Mouse (Mus musculus) heart, postnatal 0 days (tissue): Measurements from ENCODE around the gene Ddx10. TPM values are rescaled to one million over a fixed set of nuclear protein-coding genes. Genes with fewer than 3 reads are reported as not detected.

Experiments used
- ATAC-seq: fragments of 200-750 bp; cut with Nextera tagmentation; 2 replicates; pipeline ENCODE4 v1.8.0; 2017; ENCODE audit warnings: low read depth, moderate number of reproducible peaks, moderate library complexity; ENCODE audit not compliant: insufficient read depth
- DNase-seq: peaks from one replicate; pipeline ENCODE4 v3.0.0-alpha.2; 2016; ENCODE audit warnings: low spot score
- H3K27ac ChIP-seq: fragments of 300-500 bp; sonication (generic); 2 replicates; pipeline ENCODE4 v1.5.1; 2014; ENCODE audit warnings: low read depth, mild to moderate bottlenecking
- H3K27me3 ChIP-seq: fragments of 300-500 bp; sonication (generic); 2 replicates; pipeline ENCODE4 v1.6.1; 2014; ENCODE audit warnings: low read length, mixed read lengths; ENCODE audit not compliant: control insufficient read depth, insufficient read depth
- H3K36me3 ChIP-seq: fragments of 300-500 bp; sonication (generic); replicated peaks from 2 replicates; pipeline ENCODE4 v1.6.1; 2014; ENCODE audit warnings: low read length, mixed read lengths; ENCODE audit not compliant: control insufficient read depth, insufficient read depth
- H3K4me1 ChIP-seq: fragments of 300-500 bp; sonication (generic); 2 replicates; pipeline ENCODE4 v1.6.1; 2014; ENCODE audit warnings: antibody characterized with exemption; ENCODE audit not compliant: control insufficient read depth, insufficient read depth
- H3K4me2 ChIP-seq: fragments of 300-500 bp; sonication (generic); 2 replicates; pipeline ENCODE4 v1.6.1; 2014; ENCODE audit warnings: low read depth, mild to moderate bottlenecking, low read length, moderate library complexity
- H3K4me3 ChIP-seq: fragments of 300-500 bp; sonication (generic); 2 replicates; pipeline ENCODE4 v1.5.1; 2014; ENCODE audit warnings: low read depth, low read length
- H3K9ac ChIP-seq: fragments of 300-500 bp; sonication (generic); replicated peaks from 2 replicates; pipeline ENCODE4 v1.6.1; 2014; ENCODE audit warnings: low read depth, low read length, mixed read lengths
- H3K9me3 ChIP-seq: fragments of 300-500 bp; sonication (generic); replicated peaks from 2 replicates; pipeline ENCODE4 v1.6.1; 2016; ENCODE audit warnings: low read length; ENCODE audit not compliant: control insufficient read depth
- CTCF ChIP-seq: IDR thresholded peaks from 2 replicates; pipeline ENCODE4 v1.5.1; 2016; ENCODE audit warnings: antibody characterized with exemption, control low read depth, low read depth
- EP300 ChIP-seq: IDR thresholded peaks from 2 replicates; pipeline ENCODE4 v1.6.1; 2016; ENCODE audit warnings: antibody characterized with exemption, low read depth
- WGBS: fragments of 180-500 bp; shearing (Covaris S2); extraction: QIAGEN DNeasy Blood & Tissue Kit; methylation state at CpG from one replicate; pipeline ENCODE4 v1.1.7; 2014; 5-methylcytosine and 5-hydroxymethylcytosine counted together
- polyA plus RNA-seq: library from polyadenylated mRNA; unstranded; fragments of >200 nt; fragmentation: Nextera tagmentation; extraction: Ambion mirVana; gene quantifications from 2 replicates; pipeline ENCODE4 v1.2.1, GENCODE M21; 2015
- total RNA-seq: library from RNA; depleted of rRNA; stranded (reverse); fragments of >200 nt; gene quantifications from 2 replicates; pipeline ENCODE4 v1.2.3, GENCODE M21; 2014; ENCODE audit warnings: low replicate concordance; rRNA removed

The Ddx10 gene
- total and polyA plus RNA-seq, 2 experiments from 2014 or later = 4.8 to 10.8 TPM

GRCm38 (mm10) chr9:53065028-53065427, 182.8 kb downstream of the Ddx10 start:
- no peak overlapping the region for H3K4me3 ChIP-seq
- WGBS = 33% methylated on average over 2 of the region's 2 CpGs
- H3K9ac ChIP-seq = no peak overlapping the region
- no peak overlapping the region for H3K4me2 ChIP-seq
- ATAC-seq (peak; percentile 58), DNase-seq (no peak)
- H3K27me3 ChIP-seq = no peaks in the 10 kb centered on the region
- H3K4me1 ChIP-seq = no peaks in the 10 kb centered on the region; the same call in 1 of the 2 replicates
- TF ChIP-seq EP300 = no peak
- TF ChIP-seq CTCF = no peak
- H3K27ac ChIP-seq = peak overlapping the region; percentile 78
- H3K9me3 ChIP-seq = no peaks in the 10 kb centered on the region
- no peaks in the 10 kb centered on the region for H3K36me3 ChIP-seq

- 29% methylated on average over 6 of the region's 6 CpGs for WGBS
- Histone ChIP-seq H3K4me2 (no peak overlapping the region), H3K36me3 (no peaks in the 10 kb centered on the region), H3K4me1 (no peaks in the 10 kb centered on the region; the same call in 1 of the 2 replicates), H3K27ac (peak overlapping the region; percentile 78), H3K27me3 (no peaks in the 10 kb centered on the region), H3K9ac (no peak overlapping the region), H3K4me3 (no peak overlapping the region), H3K9me3 (no peaks in the 10 kb centered on the region)
- peak; percentile 69 for DNase-seq
- peak; percentile 85 for ATAC-seq
- TF ChIP-seq EP300 = peak; percentile 61; the same call in 1 of the 2 replicates
- TF ChIP-seq CTCF = no peak
These were observed 183.3 kb downstream of the Ddx10 start for GRCm38 (mm10) chr9:53064531-53064930.

GRCm38 (mm10) chr9:53055306-53055705, 192.5 kb downstream of the Ddx10 start:
- peak overlapping the region; percentile 55; the same call in 1 of the 2 replicates for H3K27ac ChIP-seq

More at GRCm38 (mm10) chr9:53055306-53055705, 192.5 kb downstream of the Ddx10 start:
- 41% methylated on average over 3 of the region's 3 CpGs for WGBS
- ATAC-seq = no peak
- no peak overlapping the region for H3K9ac ChIP-seq
- DNase-seq = no peak
- H3K9me3 ChIP-seq = no peaks in the 10 kb centered on the region; the same call in 1 of the 2 replicates
- H3K27me3 ChIP-seq = no peaks in the 10 kb centered on the region
- H3K36me3 ChIP-seq = no peaks in the 10 kb centered on the region
- H3K4me2 ChIP-seq = no peak overlapping the region
- TF ChIP-seq EP300 = no peak
- no peak for TF ChIP-seq CTCF
- H3K4me3 ChIP-seq = no peak overlapping the region
- peaks cover 15% of the 10 kb centered on the region for H3K4me1 ChIP-seq

Other genes with a start within 250 kb of the Ddx10 start
- 0.27 and 0.57 TPM in 2 replicates for gene Exph5, start 53.6 kb upstream of the Ddx10 start, total RNA-seq
- 0.07 and 0.11 TPM in 2 replicates for gene Exph5, start 53.6 kb upstream of the Ddx10 start, polyA plus RNA-seq
- 12.3 and 15.0 TPM in 2 replicates for gene Kdelc2, start 136.0 kb upstream of the Ddx10 start, total RNA-seq
- gene Kdelc2, start 136.0 kb upstream of the Ddx10 start, polyA plus RNA-seq = 14.8 and 15.7 TPM in 2 replicates
- not detected in 2 replicates for gene 4930550C14Rik, start 154.3 kb upstream of the Ddx10 start, total RNA-seq
- 0.25 and 0.37 TPM in 2 replicates for gene 4930550C14Rik, start 154.3 kb upstream of the Ddx10 start, polyA plus RNA-seq